Mouse (Mus musculus) small intestine, adult 2 months (tissue): ENCODE results near the gene Nyap2. TPM values are rescaled to one million over a fixed set of nuclear protein-coding genes. Genes with fewer than 3 reads are reported as not detected.

ENCODE experiments used
- H3K27ac ChIP-seq: fragments of 200-500 bp; 2 replicates; pipeline ENCODE4 v1.5.1; 2012; ENCODE audit warnings: low read depth, low read length, control low read depth, inconsistent platforms; ENCODE audit not compliant: insufficient read depth
- H3K27me3 ChIP-seq: fragments of 200-500 bp; 2 replicates; pipeline ENCODE4 v1.6.1; 2012; ENCODE audit warnings: mild to moderate bottlenecking, moderate library complexity, low read length, inconsistent platforms; ENCODE audit not compliant: control insufficient read depth, insufficient read depth
- H3K36me3 ChIP-seq: fragments of 200-500 bp; 2 replicates; pipeline ENCODE4 v1.6.1; 2012; ENCODE audit warnings: mild to moderate bottlenecking, low read length, control low read depth, inconsistent platforms; ENCODE audit not compliant: control insufficient read depth, insufficient read depth
- H3K4me1 ChIP-seq: fragments of 200-500 bp; 2 replicates; pipeline ENCODE4 v1.6.1; 2012; ENCODE audit warnings: low read length, inconsistent platforms, mixed read lengths; ENCODE audit not compliant: control insufficient read depth, insufficient read depth, insufficient read length
- H3K4me3 ChIP-seq: fragments of 200-500 bp; 2 replicates; pipeline ENCODE4 v1.5.1; 2012; ENCODE audit warnings: low read depth, mild to moderate bottlenecking, control low read depth, inconsistent platforms, low read length, moderate library complexity
- CTCF ChIP-seq: fragments of 200-500 bp; IDR thresholded peaks from 2 replicates; pipeline ENCODE4 v1.5.1; 2012; ENCODE audit warnings: low read depth, mild to moderate bottlenecking, control low read depth, inconsistent platforms, low read length, moderate library complexity, mixed read lengths; ENCODE audit not compliant: insufficient replicate concordance, insufficient read length; ENCODE audit errors: extremely low read depth
- POLR2A ChIP-seq: fragments of 200-500 bp; IDR thresholded peaks from 2 replicates; pipeline ENCODE4 v1.6.1; 2012; ENCODE audit warnings: low read depth, mild to moderate bottlenecking, control low read depth, inconsistent platforms, low read length, moderate library complexity
- WGBS: fragments of 180-500 bp; shearing (Covaris S2); methylation state at CpG from one replicate; pipeline ENCODE4 v1.1.7; 2018; 5-methylcytosine and 5-hydroxymethylcytosine counted together
- polyA plus RNA-seq: library from polyadenylated mRNA; depleted of rRNA; stranded (reverse); fragments of >200 nt; gene quantifications from 2 replicates; pipeline ENCODE4 v1.2.3, GENCODE M21; 2012

The Nyap2 gene
- polyA plus RNA-seq, 1 experiment = 0.01 TPM

DNA sequence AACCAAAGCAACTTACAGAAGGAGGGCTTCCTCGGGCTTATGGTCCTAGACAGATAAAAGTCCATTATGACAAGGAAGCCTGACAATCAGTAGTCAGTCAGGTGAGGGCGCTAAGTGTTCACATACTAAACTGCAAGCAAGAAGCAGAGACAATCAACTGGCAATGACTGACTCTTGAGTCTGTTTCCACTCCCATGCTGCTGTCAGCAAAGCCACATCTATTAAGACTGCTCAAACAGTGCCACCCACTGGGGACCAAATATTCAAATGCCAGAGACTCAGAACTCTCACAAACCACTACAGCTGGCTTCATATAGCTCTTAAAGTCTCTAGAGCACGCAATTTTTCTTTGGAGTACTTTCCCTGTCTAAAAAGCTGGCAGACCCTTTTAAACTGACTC is 226.6 kb downstream of the Nyap2 start:
- no peak overlapping the region for H3K27ac ChIP-seq
- H3K27me3 ChIP-seq = no peaks in the 10 kb centered on the region
- no peaks in the 10 kb centered on the region for H3K36me3 ChIP-seq
- H3K4me3 ChIP-seq = no peak overlapping the region
- 53% methylated on average over 3 of the region's 3 CpGs for WGBS
- TF ChIP-seq CTCF = no peak
- TF ChIP-seq POLR2A = no peak
- H3K4me1 ChIP-seq = no peaks in the 10 kb centered on the region

GRCm38 (mm10) chr1:81307407-81307806 is 230.7 kb downstream of the Nyap2 start:
- H3K36me3 ChIP-seq = no peaks in the 10 kb centered on the region
- TF ChIP-seq POLR2A (no peak), CTCF (no peak)
- no peaks in the 10 kb centered on the region for H3K4me1 ChIP-seq
- H3K27ac ChIP-seq = no peak overlapping the region
- H3K27me3 ChIP-seq = no peaks in the 10 kb centered on the region
- H3K4me3 ChIP-seq = no peak overlapping the region

GRCm38 (mm10) chr1:81307934-81308333 is 231.2 kb downstream of the Nyap2 start:
- 61% methylated on average over 2 of the region's 2 CpGs for WGBS
- H3K4me3 ChIP-seq = no peak overlapping the region

GRCm38 (mm10) chr1:81310087-81310626 is 233.4 kb downstream of the Nyap2 start:
- Histone ChIP-seq H3K27ac (no peak overlapping the region), H3K4me1 (no peaks in the 10 kb centered on the region), H3K4me3 (no peak overlapping the region), H3K27me3 (no peaks in the 10 kb centered on the region), H3K36me3 (no peaks in the 10 kb centered on the region)
- WGBS = 0% methylated on average over 1 of the region's 1 CpGs
- TF ChIP-seq CTCF = no peak
- no peak for TF ChIP-seq POLR2A

More at GRCm38 (mm10) chr1:81307934-81308333, 231.2 kb downstream of the Nyap2 start:
- H3K4me1 ChIP-seq = no peaks in the 10 kb centered on the region
- H3K27ac ChIP-seq = no peak overlapping the region
- no peak for TF ChIP-seq POLR2A
- no peak for TF ChIP-seq CTCF
- H3K36me3 ChIP-seq = no peaks in the 10 kb centered on the region
- no peaks in the 10 kb centered on the region for H3K27me3 ChIP-seq

DNA sequence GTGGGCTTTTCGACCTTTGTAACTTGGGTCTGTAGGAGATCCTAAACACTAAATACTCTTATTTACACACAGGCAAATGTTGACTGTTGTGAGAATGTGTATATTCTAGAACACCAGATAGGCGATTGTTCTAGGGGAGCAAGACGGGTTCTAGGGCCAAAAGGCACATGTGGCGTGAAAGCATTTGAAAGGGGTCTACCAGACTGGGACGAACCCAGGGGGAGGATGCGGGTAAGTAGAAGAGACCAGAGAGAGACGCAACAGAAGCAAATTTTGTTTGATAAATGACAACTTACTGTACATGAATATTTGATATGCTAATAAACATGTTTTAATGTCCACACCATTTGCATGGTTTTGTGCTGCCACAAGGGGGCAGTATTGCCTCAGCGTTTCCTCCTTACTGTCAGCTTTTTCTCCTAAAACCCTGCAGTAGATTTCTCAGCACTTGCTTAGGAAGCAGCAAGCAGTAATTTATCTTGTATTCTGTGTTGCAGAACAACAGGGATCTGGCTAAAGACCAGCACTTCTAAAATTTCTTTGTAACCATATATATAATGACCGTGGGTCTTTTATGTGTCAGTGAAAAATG is 239.7 kb downstream of the Nyap2 start:
- WGBS = 55% methylated on average over 9 of the region's 9 CpGs
- H3K36me3 ChIP-seq = no peaks in the 10 kb centered on the region
- no peaks in the 10 kb centered on the region for H3K27me3 ChIP-seq
- no peak overlapping the region for H3K27ac ChIP-seq
- no peaks in the 10 kb centered on the region for H3K4me1 ChIP-seq
- TF ChIP-seq CTCF (no peak), POLR2A (no peak)
- H3K4me3 ChIP-seq = no peak overlapping the region

DNA sequence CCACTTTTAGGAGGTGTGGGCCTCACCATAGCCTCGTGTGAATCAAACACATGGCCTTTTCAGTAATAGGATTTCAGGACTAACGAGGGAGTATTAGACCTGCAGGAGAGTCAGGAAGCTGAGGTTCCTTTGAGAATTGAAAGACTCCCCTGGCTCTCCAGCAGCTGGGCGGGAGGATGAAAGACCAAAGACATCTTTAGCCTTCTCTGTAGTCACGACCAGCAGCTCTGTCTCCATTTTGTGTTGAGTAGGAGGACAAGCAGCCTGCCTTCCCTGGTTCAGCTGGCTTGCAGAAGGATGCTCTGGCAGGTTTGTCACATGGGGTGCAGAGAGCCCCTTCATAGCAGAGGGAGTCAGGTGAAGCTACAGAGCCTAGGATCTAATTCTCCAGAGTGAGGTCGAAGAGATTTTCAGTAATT is 240.3 kb downstream of the Nyap2 start:
- WGBS = 66% methylated on average over 5 of the region's 5 CpGs
- no peaks in the 10 kb centered on the region for H3K36me3 ChIP-seq
- TF ChIP-seq CTCF = no peak
- TF ChIP-seq POLR2A = no peak

GRCm38 (mm10) chr1:81387722-81388121 is 311.0 kb downstream of the Nyap2 start:
- TF ChIP-seq POLR2A (no peak), CTCF (no peak)
- Histone ChIP-seq H3K4me3 (no peak overlapping the region), H3K27me3 (no peaks in the 10 kb centered on the region), H3K36me3 (no peaks in the 10 kb centered on the region), H3K27ac (no peak overlapping the region), H3K4me1 (no peaks in the 10 kb centered on the region)
- WGBS = 7% methylated on average over 1 of the region's 1 CpGs

More for the DNA sequence above, 240.3 kb downstream of the Nyap2 start:
- Histone ChIP-seq H3K27ac (no peak overlapping the region), H3K4me1 (no peaks in the 10 kb centered on the region), H3K4me3 (no peak overlapping the region), H3K27me3 (no peaks in the 10 kb centered on the region)
